ENCODE assay signal across 12 mouse cellular contexts in the genomic region with DNA sequence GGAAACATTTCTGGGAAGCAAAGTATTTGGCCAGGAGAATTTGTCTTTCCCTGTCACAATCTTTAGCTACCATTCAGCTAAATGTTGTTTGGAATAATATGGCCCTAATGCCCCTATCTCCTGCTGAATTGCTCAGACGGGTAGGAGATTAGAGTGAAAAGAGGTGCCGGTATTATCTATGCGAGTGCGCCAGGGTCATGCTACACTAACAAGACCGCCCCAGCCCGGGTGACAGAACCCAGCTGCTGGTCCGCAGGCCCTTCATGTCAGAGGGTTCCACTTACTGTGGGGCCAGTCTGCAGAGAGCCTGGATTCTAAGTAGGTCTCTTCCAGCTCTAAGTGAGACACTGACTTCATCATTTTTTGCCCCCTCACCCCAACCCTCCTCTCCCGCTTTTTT.
DNase-seq lines count a peak whose midpoint lies in the region; ATAC-seq and TF ChIP-seq lines count a peak whose summit lies in the region.
"Had no signal": no experiment of that assay in that cellular context is flagged by ENCODE, and none has a peak within 500 bp of the region (broad histone marks: within the 10 kb centered on the region; RNA-seq: fewer than 3 reads in every experiment).

No protein-coding gene starts in this region.

- DNase-seq in lung, embryonic 14.5 days, result peak; percentile 84
- no peak for DNase-seq in lung, adult 18-20 months
- peak; percentile 27 for DNase-seq in embryo, embryonic 11.5 days (ENCODE audit: low read depth, low spot score)
- DNase-seq in lung, postnatal 10 days, result peak; percentile 9
- DNase-seq in gastrocnemius, postnatal 36 days, result no peak
- no peak for DNase-seq in layer of hippocampus, adult 18-20 months (ENCODE audit: low spot score in 2 of 2)
- DNase-seq in cerebellum, adult 9-10 months, result no peak
- DNase-seq: cerebellum, adult 11-12 months; gastrocnemius, postnatal 10 days; layer of hippocampus, adult 9-11 months had no signal

- H3K4me3 ChIP-seq in lung, embryonic 14.5 days (ENCODE audit: low read depth, low read length), result no peak overlapping the region
- no peak overlapping the region for H3K4me3 ChIP-seq in heart, embryonic 15.5 days

- peak overlapping the region; percentile 40 for H3K4me2 ChIP-seq in lung, embryonic 14.5 days
- peak overlapping the region; percentile 38 for H3K4me2 ChIP-seq in heart, embryonic 15.5 days

- ATAC-seq in lung, embryonic 14.5 days (ENCODE audit: insufficient read depth), result peak; percentile 98
- peak; percentile 84 for ATAC-seq in heart, embryonic 15.5 days (replicated peaks; ENCODE audit: insufficient number of reproducible peaks, insufficient read depth, low FRiP score, low read depth)

- no peaks in the 10 kb centered on the region for H3K4me1 ChIP-seq in lung, embryonic 14.5 days (ENCODE audit: insufficient read depth)
- H3K4me1 ChIP-seq in heart, embryonic 15.5 days (replicated peaks), result peaks cover 10% of the 10 kb centered on the region; the same call in 1 of the 2 replicates

- intact Hi-C loops in gastrocnemius, postnatal 36 days (cut with DNase I), result no loop called here

- H3K9me3 ChIP-seq in lung, embryonic 14.5 days (ENCODE audit: low read depth, low read length), result no peaks in the 10 kb centered on the region
- H3K9me3 ChIP-seq in heart, embryonic 15.5 days (replicated peaks), result no peaks in the 10 kb centered on the region

- no peaks in the 10 kb centered on the region for H3K36me3 ChIP-seq in lung, embryonic 14.5 days (ENCODE audit: insufficient read depth)
- no peaks in the 10 kb centered on the region for H3K36me3 ChIP-seq in heart, embryonic 15.5 days

- H3K27ac ChIP-seq in lung, embryonic 14.5 days (ENCODE audit: low read depth), result no peak overlapping the region; the same call in 1 of the 2 replicates
- H3K27ac ChIP-seq in heart, embryonic 15.5 days, result peak overlapping the region; percentile 69
- H3K27ac ChIP-seq: macrophage had no signal

- no peak for TF ChIP-seq CTCF in lung, embryonic 14.5 days (IDR thresholded peaks at IDR 0.05; ENCODE audit: low read depth)

- H3K27me3 ChIP-seq in lung, embryonic 14.5 days (ENCODE audit: insufficient read depth, low read length), result no peaks in the 10 kb centered on the region
- no peaks in the 10 kb centered on the region for H3K27me3 ChIP-seq in heart, embryonic 15.5 days

- WGBS in lung, embryonic 14.5 days, result 14% methylated on average over 8 of the region's 8 CpGs
- WGBS in heart, embryonic 15.5 days, result 10% methylated on average over 8 of the region's 8 CpGs

- H3K9ac ChIP-seq in lung, embryonic 14.5 days, result no peak overlapping the region
- peak overlapping the region; percentile 12; the same call in 1 of the 2 replicates for H3K9ac ChIP-seq in heart, embryonic 15.5 days

Comparison
In these comparisons a context has a peak if more than half of its experiments do, and no peak if none do; other contexts are left out.
1. DNase-seq: peak in lung, embryonic 14.5 days (single experiment), embryo, embryonic 11.5 days (single experiment) and lung, postnatal 10 days (single experiment); none in lung, adult 18-20 months (0 of 2), gastrocnemius, postnatal 36 days (0 of 2), layer of hippocampus, adult 18-20 months (0 of 2) and cerebellum, adult 9-10 months (single experiment).